Mouse (Mus musculus) CH12.LX (cell line): ENCODE measurements around the gene Glipr1l1. TPM values are rescaled to one million over a fixed set of nuclear protein-coding genes. Genes with fewer than 3 reads are reported as not detected.
"Not testable (repeated sequence)": the region's sequence is repeated elsewhere in the genome, so short reads cannot be mapped to it uniquely, and the experiment has no call there.

Source experiments
- DNase-seq: peaks from one replicate; pipeline ENCODE4 v3.0.0-alpha.2; 2013; ENCODE audit errors: extremely low read depth
- H3K27ac ChIP-seq: 2 replicates; pipeline ENCODE4 v1.5.1; 2012; ENCODE audit warnings: low read depth, mild to moderate bottlenecking, control low read depth, moderate library complexity; ENCODE audit not compliant: insufficient read depth
- H3K27me3 ChIP-seq: replicated peaks from 2 replicates; pipeline ENCODE3; 2012; ENCODE audit warnings: inconsistent platforms
- H3K36me3 ChIP-seq, 2 experiments: replicated peaks in 1 of 2; 2 replicates each; pipeline versions ENCODE3 to v1.6.1; 2012; ENCODE audit warnings: inconsistent platforms in 1 of 2, low read length in 1 of 2, mild to moderate bottlenecking in 1 of 2, mixed read lengths in 1 of 2, moderate library complexity in 1 of 2; ENCODE audit not compliant: control insufficient read depth in 1 of 2, insufficient read depth in 1 of 2
- H3K4me1 ChIP-seq, 2 experiments: 2 replicates each; pipeline ENCODE4 v1.6.1; 2012; ENCODE audit warnings: inconsistent platforms in 1 of 2, moderate library complexity in 1 of 2; ENCODE audit not compliant: insufficient read depth in 2 of 2, control insufficient read depth in 1 of 2
- H3K4me2 ChIP-seq: 2 replicates; pipeline ENCODE4 v1.6.1; 2012; ENCODE audit warnings: low read depth, mild to moderate bottlenecking, control low read depth; ENCODE audit not compliant: poor library complexity, insufficient read depth, severe bottlenecking
- H3K4me3 ChIP-seq, 3 experiments: fragments of 150-350 bp in 1 of 3; sonication (generic) in 1 of 3; replicated peaks in 1 of 3; 2 replicates each; pipeline versions ENCODE3 to v1.5.1; 2011 to 2012; ENCODE audit warnings: low read depth in 2 of 3, low read length in 2 of 3, mild to moderate bottlenecking in 2 of 3, moderate library complexity in 2 of 3, control low read depth in 1 of 3, improper control_type of control experiment in 1 of 3, inconsistent platforms in 1 of 3, mixed read lengths in 1 of 3; ENCODE audit not compliant: poor library complexity in 1 of 3
- H3K79me2 ChIP-seq: replicated peaks from 2 replicates; pipeline ENCODE4 v1.6.1; 2012; ENCODE audit warnings: mild to moderate bottlenecking, moderate library complexity; ENCODE audit not compliant: control insufficient read depth, poor library complexity, insufficient read depth, severe bottlenecking; ENCODE audit errors: extremely low read depth
- H3K9ac ChIP-seq: 2 replicates; pipeline ENCODE4 v1.6.1; 2012; ENCODE audit warnings: low read depth, mild to moderate bottlenecking, control low read depth, moderate library complexity; ENCODE audit not compliant: insufficient read depth
- H3K9me3 ChIP-seq: replicated peaks from 2 replicates; pipeline ENCODE3; 2012; ENCODE audit warnings: low read length, inconsistent platforms, mixed read lengths
- BHLHE40 ChIP-seq: IDR thresholded peaks from 2 replicates; pipeline ENCODE4 v1.6.1; 2011; ENCODE audit warnings: mild to moderate bottlenecking, low read depth, low read length, improper control_type of control experiment
- CHD2 ChIP-seq: IDR thresholded peaks from 2 replicates; pipeline ENCODE4 v1.6.1; 2011; ENCODE audit warnings: low read length, improper control_type of control experiment
- CTCF ChIP-seq, 2 experiments: IDR thresholded peaks in 1 of 2; conservative IDR thresholded peaks in 1 of 2; 2 replicates each; pipeline ENCODE4 v1.5.1; 2011 to 2012; ENCODE audit warnings: low read depth in 2 of 2, low read length in 2 of 2, improper control_type of control experiment in 1 of 2, inconsistent platforms in 1 of 2, mild to moderate bottlenecking in 1 of 2, moderate library complexity in 1 of 2
- E2F4 ChIP-seq: IDR thresholded peaks from 2 replicates; pipeline ENCODE4 v1.6.1; 2011; ENCODE audit warnings: low read depth, low read length, improper control_type of control experiment; ENCODE audit not compliant: insufficient replicate concordance
- EP300 ChIP-seq: IDR thresholded peaks from 2 replicates; pipeline ENCODE4 v1.6.1; 2011; ENCODE audit warnings: low read length, improper control_type of control experiment
- ETS1 ChIP-seq: conservative IDR thresholded peaks from 2 replicates; pipeline ENCODE4 v1.6.1; 2012; ENCODE audit warnings: low read depth, mild to moderate bottlenecking, inconsistent platforms, low read length, improper control_type of control experiment, moderate library complexity
- GABPA ChIP-seq: IDR thresholded peaks from 2 replicates; pipeline ENCODE4 v1.6.1; 2012; ENCODE audit warnings: low read depth, low read length, improper control_type of control experiment, inconsistent platforms; ENCODE audit not compliant: insufficient replicate concordance
- IRF4 ChIP-seq: IDR thresholded peaks from 2 replicates; pipeline ENCODE4 v1.6.1; 2014; ENCODE audit warnings: low read depth, mild to moderate bottlenecking, inconsistent platforms, low read length, improper control_type of control experiment
- JUND ChIP-seq: conservative IDR thresholded peaks from 2 replicates; pipeline ENCODE4 v1.6.1; 2011; ENCODE audit warnings: low read depth, low read length, improper control_type of control experiment
- MAZ ChIP-seq: IDR thresholded peaks from 2 replicates; pipeline ENCODE4 v1.6.1; 2012; ENCODE audit warnings: low read depth, mild to moderate bottlenecking, inconsistent platforms, low read length, improper control_type of control experiment, moderate library complexity
- MXI1 ChIP-seq: IDR thresholded peaks from 2 replicates; pipeline ENCODE4 v1.6.1; 2011; ENCODE audit warnings: mild to moderate bottlenecking, low read depth, low read length, improper control_type of control experiment
- MYC ChIP-seq: IDR thresholded peaks from 2 replicates; pipeline ENCODE4 v1.6.1; 2011; ENCODE audit warnings: low read depth, mild to moderate bottlenecking, improper control_type of control experiment, low read length
- PAX5 ChIP-seq: IDR thresholded peaks from 2 replicates; pipeline ENCODE4 v1.6.1; 2012; ENCODE audit warnings: low read length, inconsistent platforms, mixed read lengths
- RAD21 ChIP-seq: IDR thresholded peaks from 2 replicates; pipeline ENCODE4 v1.6.1; 2011; ENCODE audit warnings: low read depth, mild to moderate bottlenecking, low read length, improper control_type of control experiment, moderate library complexity
- RCOR1 ChIP-seq: conservative IDR thresholded peaks from 2 replicates; pipeline ENCODE4 v1.6.1; 2012; ENCODE audit warnings: low read depth, mild to moderate bottlenecking, inconsistent platforms, low read length, improper control_type of control experiment
- SIN3A ChIP-seq: IDR thresholded peaks from 2 replicates; pipeline ENCODE4 v1.6.1; 2012; ENCODE audit warnings: low read length, improper control_type of control experiment, inconsistent platforms
- SMC3 ChIP-seq: IDR thresholded peaks from 2 replicates; pipeline ENCODE4 v1.6.1; 2011; ENCODE audit warnings: low read depth, low read length, improper control_type of control experiment
- TBP ChIP-seq: conservative IDR thresholded peaks from 2 replicates; pipeline ENCODE4 v1.6.1; 2011; ENCODE audit warnings: low read depth, low read length, improper control_type of control experiment
- TCF12 ChIP-seq: IDR thresholded peaks from 2 replicates; pipeline ENCODE4 v1.6.1; 2014; ENCODE audit warnings: low read depth, mild to moderate bottlenecking, inconsistent platforms, low read length, improper control_type of control experiment
- UBTF ChIP-seq: IDR thresholded peaks from 2 replicates; pipeline ENCODE4 v1.6.1; 2012; ENCODE audit warnings: low read depth, mild to moderate bottlenecking, inconsistent platforms, low read length, improper control_type of control experiment, moderate library complexity
- USF1 ChIP-seq: IDR thresholded peaks from 2 replicates; pipeline ENCODE4 v1.6.1; 2014; ENCODE audit warnings: low read depth, mild to moderate bottlenecking, inconsistent platforms, low read length, improper control_type of control experiment
- USF2 ChIP-seq: conservative IDR thresholded peaks from 2 replicates; pipeline ENCODE4 v1.6.1; 2011; ENCODE audit warnings: low read depth, low read length, improper control_type of control experiment
- ZKSCAN1 ChIP-seq: IDR thresholded peaks from 2 replicates; pipeline ENCODE4 v1.6.1; 2012; ENCODE audit warnings: low read depth, inconsistent platforms, low read length, improper control_type of control experiment, borderline replicate concordance
- ZMIZ1 ChIP-seq: IDR thresholded peaks from 2 replicates; pipeline ENCODE4 v1.6.1; 2012; ENCODE audit warnings: low read depth, mild to moderate bottlenecking, inconsistent platforms, low read length, improper control_type of control experiment
- dilution Hi-C: fragments of 300-500 bp; cut with MboI; formaldehyde crosslinking; loops from 2 replicates; pipeline ENCODE4 v1.14.3; 2020; ENCODE audit warnings: low sequenced_read_pairs; ENCODE audit not compliant: extremely low pct_unique_long_range_greater_than_20kb, extremely low pct_ligation_motif_present
- in situ Hi-C: fragments of 300-500 bp; cut with MboI; formaldehyde crosslinking; loops from 3 replicates; pipeline ENCODE4 v1.14.3; 2019; ENCODE audit warnings: low sequenced_read_pairs, low pct_ligation_motif_present, low pct_unique_long_range_greater_than_20kb, mixed read lengths
- polyA plus RNA-seq: library from polyadenylated mRNA; unstranded; fragments of >175 nt; gene quantifications from 2 replicates; pipeline ENCODE4 v1.2.1, GENCODE M21; 2012; ENCODE audit warnings: low read depth; ENCODE audit not compliant: insufficient read length
- total RNA-seq, 2 experiments: library from RNA; depleted of rRNA; stranded (reverse); fragments of 300-350 nt in 1 of 2; fragments of >200 nt in 1 of 2; gene quantifications; 2 replicates each; pipeline ENCODE4 v1.2.3; 2012 to 2014

Glipr1l1 gene
- not detected in 2 replicates for total RNA-seq (2012; rRNA removed)
- total RNA-seq (2014; rRNA removed), result not detected in 2 replicates
- polyA plus RNA-seq, result not detected in 2 replicates

- Histone ChIP-seq H3K27ac (no peak within 1 kb of the TSS), H3K4me1 (no peaks in the 10 kb centered on the region), H3K79me2 (no peaks in the 10 kb centered on the region), H3K9ac (no peak within 1 kb of the TSS), H3K9me3 (no peaks in the 10 kb centered on the region), H3K4me2 (no peak within 1 kb of the TSS), H3K36me3 (no peaks in the 10 kb centered on the region), H3K4me3 (no peak within 1 kb of the TSS), H3K27me3 (no peaks in the 10 kb centered on the region)
- in situ Hi-C loops (no loop called here), dilution Hi-C loops (no loop called here)
- TF ChIP-seq PAX5 (no peak), MYC (peak; percentile 54; the same call in 1 of the 2 replicates), GABPA (no peak), CHD2 (no peak), CTCF (conservative IDR thresholded peaks at IDR 0.05 in 1 of 2, IDR thresholded peaks at IDR 0.05 in 1 of 2; ENCODE audit: low read depth in 2 of 2, low read length in 2 of 2) (peak; percentile 9 to 75; a peak in 3 of 4 replicates), BHLHE40 (peak; percentile 88), E2F4 (no peak), ETS1 (no peak), EP300 (no peak), MAZ (no peak), RCOR1 (no peak), TBP (no peak), TCF12 (no peak), SMC3 (peak; percentile 81), MXI1 (peak; percentile 34; the same call in 1 of the 2 replicates), ZKSCAN1 (no peak), RAD21 (peak; percentile 68), USF2 (no peak), UBTF (no peak), ZMIZ1 (no peak)
- DNase-seq, result peak; percentile 72
Measured at GRCm38 (mm10) chr10:112059702-112060582, at the start of gene Glipr1l1. Glipr1l1 (plus strand) TSS chr10:112060189.

DNA sequence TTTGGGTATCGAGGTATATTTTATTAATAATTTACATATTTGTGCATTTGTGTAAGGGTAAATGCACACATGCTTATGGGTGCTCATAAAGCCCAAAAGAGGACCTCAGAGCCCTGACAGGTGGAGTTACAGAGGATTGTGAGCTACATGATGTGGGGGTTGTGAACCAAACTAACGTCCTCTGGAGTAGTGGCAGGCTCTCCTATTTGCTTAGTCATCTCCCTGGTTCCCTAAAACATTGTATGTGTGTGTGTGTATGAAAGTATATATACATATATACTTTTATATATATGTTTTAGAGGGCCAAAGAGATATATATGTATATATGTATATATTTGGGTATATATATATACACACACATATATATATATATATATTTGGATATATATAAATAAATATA is 36.4 kb upstream of the Glipr1l1 start:
- Histone ChIP-seq H3K79me2 (no peaks in the 10 kb centered on the region), H3K27me3 (no peaks in the 10 kb centered on the region), H3K4me1 (no peaks in the 10 kb centered on the region), H3K36me3 (no peaks in the 10 kb centered on the region), H3K27ac (no peak overlapping the region), H3K4me3 (no peak overlapping the region), H3K9ac (no peak overlapping the region), H3K9me3 (peaks cover 2% of the 10 kb centered on the region), H3K4me2 (no peak overlapping the region)
- no peak for DNase-seq
- dilution Hi-C loops (no loop called here), in situ Hi-C loops (no loop called here)
- TF ChIP-seq SIN3A, result no peak
- TF ChIP-seq IRF4, result no peak
- TF ChIP-seq EP300, result no peak
- no peak for TF ChIP-seq ETS1
- no peak for TF ChIP-seq USF1
- no peak for TF ChIP-seq JUND
- TF ChIP-seq USF2, result no peak

- H3K79me2 ChIP-seq, H3K9ac ChIP-seq, dilution Hi-C loops, H3K4me1 ChIP-seq, H3K4me3 ChIP-seq, in situ Hi-C loops, H3K9me3 ChIP-seq, H3K36me3 ChIP-seq, H3K4me2 ChIP-seq, H3K27ac ChIP-seq, DNase-seq, H3K27me3 ChIP-seq: not testable (repeated sequence)
Measured at GRCm38 (mm10) chr10:112028689-112029088, 31.3 kb upstream of the Glipr1l1 start.
